Mouse (Mus musculus) ES-E14 (cell line): ENCODE measurements around the gene Tgfbi. TPM values are rescaled to one million over a fixed set of nuclear protein-coding genes. Genes with fewer than 3 reads are reported as not detected.
A peak's percentile ranks its signal among the peaks of the same experiment; 100 is the strongest.

ENCODE experiments used
- DNase-seq: peaks from one replicate; pipeline ENCODE4 v3.0.0-alpha.2; 2013; ENCODE audit warnings: low read depth, low spot score
- H3K27ac ChIP-seq: 2 replicates; pipeline ENCODE4 v1.5.1; 2012; ENCODE audit warnings: low read depth, mild to moderate bottlenecking, low read length, moderate library complexity, mixed read lengths; ENCODE audit not compliant: poor library complexity, insufficient read depth, severe bottlenecking
- H3K36me3 ChIP-seq: 2 replicates; pipeline ENCODE4 v1.6.1; 2012; ENCODE audit warnings: mild to moderate bottlenecking, low read length, moderate library complexity, mixed read lengths; ENCODE audit not compliant: control insufficient read depth, poor library complexity, insufficient read depth, severe bottlenecking
- H3K4me1 ChIP-seq, 2 experiments: fragments of 150-350 bp in 1 of 2; sonication (generic) in 1 of 2; 2 replicates each; pipeline ENCODE4 v1.6.1; 2012; ENCODE audit warnings: low read length in 2 of 2, mild to moderate bottlenecking in 1 of 2, mixed read lengths in 1 of 2; ENCODE audit not compliant: control insufficient read depth in 2 of 2, insufficient read depth in 2 of 2, poor library complexity in 1 of 2
- H3K4me3 ChIP-seq, 2 experiments: fragments of 150-350 bp in 1 of 2; sonication (generic) in 1 of 2; 2 replicates each; pipeline ENCODE4 v1.5.1; 2012; ENCODE audit warnings: low read length in 2 of 2, low read depth in 1 of 2, mild to moderate bottlenecking in 1 of 2, mixed read lengths in 1 of 2; ENCODE audit not compliant: insufficient read depth in 1 of 2, poor library complexity in 1 of 2, severe bottlenecking in 1 of 2
- H3K9ac ChIP-seq: 2 replicates; pipeline ENCODE4 v1.6.1; 2012; ENCODE audit warnings: low read depth, mild to moderate bottlenecking, low read length, mixed read lengths; ENCODE audit not compliant: poor library complexity, insufficient read depth, severe bottlenecking
- H3K9me3 ChIP-seq: fragments of 150-350 bp; sonication (generic); 2 replicates; pipeline ENCODE4 v1.6.1; 2012; ENCODE audit warnings: low read depth, mild to moderate bottlenecking, low read length; ENCODE audit not compliant: control insufficient read depth, insufficient read depth
- CHD2 ChIP-seq: IDR thresholded peaks from 2 replicates; pipeline ENCODE4 v1.6.1; 2014; ENCODE audit warnings: mild to moderate bottlenecking, low read depth, low read length, inconsistent platforms
- HCFC1 ChIP-seq: IDR thresholded peaks from 2 replicates; pipeline ENCODE4 v1.6.1; 2012; ENCODE audit warnings: low read length, inconsistent platforms, borderline replicate concordance; ENCODE audit not compliant: insufficient read depth
- MAFK ChIP-seq: IDR thresholded peaks from 2 replicates; pipeline ENCODE4 v1.6.1; 2014; ENCODE audit warnings: mild to moderate bottlenecking, low read depth, low read length, inconsistent platforms; ENCODE audit not compliant: insufficient read depth
- ZC3H11A ChIP-seq: IDR thresholded peaks from 2 replicates; pipeline ENCODE4 v1.6.1; 2012; ENCODE audit warnings: low read depth, mild to moderate bottlenecking, inconsistent platforms, low read length, borderline replicate concordance
- ZNF384 ChIP-seq: IDR thresholded peaks from 2 replicates; pipeline ENCODE4 v1.6.1; 2012; ENCODE audit warnings: low read depth, low read length, inconsistent platforms
- in situ Hi-C, 2 experiments: fragments of 600-800 bp; cut with MboI; formaldehyde crosslinking; loops; one replicate each; pipeline ENCODE4 v1.15.1; 2025; ENCODE audit warnings: low sequenced_read_pairs in 2 of 2, inconsistent platforms in 1 of 2; ENCODE audit not compliant: unreplicated experiment in 2 of 2
- total RNA-seq: library from RNA; depleted of rRNA; stranded (reverse); fragments of 300-350 nt; gene quantifications from 2 replicates; pipeline ENCODE4 v1.2.3, GENCODE M21; 2012; rRNA removed

Tgfbi gene
- 16.6 and 37.4 TPM in 2 replicates for total RNA-seq

GRCm38 (mm10) chr13:56609103-56609856 lies at the start of gene Tgfbi:
Tgfbi (plus strand) TSS chr13:56609523.
- in situ Hi-C loops = no loop called here
- Histone ChIP-seq H3K27ac (no peak within 1 kb of the TSS), H3K36me3 (no peaks in the 10 kb centered on the region), H3K9me3 (no peaks in the 10 kb centered on the region), H3K9ac (peak within 1 kb of the TSS; percentile 32; the same call in 1 of the 2 replicates), H3K4me3 (peak within 1 kb of the TSS; percentile 49 to 70), H3K4me1 (peaks cover 13% of the 10 kb centered on the region in 2 experiments)
- TF ChIP-seq MAFK = no peak
- no peak for TF ChIP-seq ZNF384
- no peak for DNase-seq

DNA sequence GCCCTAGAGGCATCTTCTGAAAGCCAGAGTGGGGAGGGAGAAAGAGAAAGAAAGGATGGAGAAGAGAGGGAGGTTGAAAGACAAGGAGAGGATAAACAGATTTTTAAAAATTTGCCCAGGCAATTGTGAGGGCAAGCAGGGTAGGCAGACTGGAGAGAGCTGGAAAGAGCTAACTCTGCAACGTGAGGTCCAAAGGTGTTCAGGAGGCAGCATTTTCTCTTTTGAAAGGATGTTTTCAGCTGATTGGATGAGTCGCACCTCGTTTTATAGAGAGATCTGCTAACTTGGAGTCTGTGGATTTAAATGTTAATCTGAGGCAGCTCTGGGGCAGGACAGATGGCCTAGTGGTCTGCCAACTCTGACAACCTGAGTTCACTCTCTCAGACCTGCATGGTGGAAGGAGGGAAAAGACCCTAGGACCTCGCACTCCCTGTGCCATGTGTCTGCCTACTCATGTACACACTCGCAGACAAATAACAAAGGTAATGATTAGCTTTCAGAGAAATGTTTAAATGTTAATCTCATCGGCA lies 49.4 kb upstream of the Tgfbi start:
- H3K4me1 ChIP-seq = no peaks in the 10 kb centered on the region
- H3K36me3 ChIP-seq = no peaks in the 10 kb centered on the region
- H3K4me3 ChIP-seq = no peak overlapping the region
- TF ChIP-seq HCFC1 (no peak), CHD2 (no peak), ZC3H11A (no peak), ZNF384 (no peak), MAFK (no peak)
- no peak overlapping the region for H3K9ac ChIP-seq
- no peak overlapping the region for H3K27ac ChIP-seq
- in situ Hi-C loops = no loop called here
- DNase-seq = no peak
- no peaks in the 10 kb centered on the region for H3K9me3 ChIP-seq

GRCm38 (mm10) chr13:56561129-56561528 lies 48.2 kb upstream of the Tgfbi start:
- Histone ChIP-seq H3K9ac (no peak overlapping the region), H3K4me1 (no peaks in the 10 kb centered on the region), H3K36me3 (no peaks in the 10 kb centered on the region), H3K4me3 (no peak overlapping the region), H3K27ac (no peak overlapping the region), H3K9me3 (no peaks in the 10 kb centered on the region)
- in situ Hi-C loops = no loop called here
- no peak for TF ChIP-seq ZC3H11A
- TF ChIP-seq CHD2 = no peak
- TF ChIP-seq MAFK = no peak
- TF ChIP-seq HCFC1 = no peak
- no peak for DNase-seq

DNA sequence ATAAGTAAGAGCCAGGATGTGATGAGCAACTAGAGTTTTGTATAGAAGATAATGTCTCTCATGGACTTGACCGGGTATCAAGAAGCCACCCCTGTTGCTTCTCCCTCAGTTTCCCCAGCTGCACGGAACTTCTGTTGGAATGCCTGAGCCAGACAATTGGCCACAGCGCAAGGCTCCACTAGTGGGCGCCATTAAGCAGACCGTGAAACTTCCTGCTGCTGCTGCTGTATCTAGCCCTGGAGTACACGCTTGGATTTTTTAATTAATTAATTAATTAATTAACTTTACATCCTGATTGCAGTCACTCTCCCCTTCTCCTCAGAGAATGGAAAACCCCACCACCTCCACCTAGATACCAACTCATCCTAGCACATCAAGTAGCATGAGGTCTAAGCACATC lies 46.2 kb upstream of the Tgfbi start:
- no peak for DNase-seq
- Histone ChIP-seq H3K9me3 (no peaks in the 10 kb centered on the region), H3K9ac (no peak overlapping the region), H3K36me3 (no peaks in the 10 kb centered on the region), H3K27ac (no peak overlapping the region), H3K4me1 (no peaks in the 10 kb centered on the region), H3K4me3 (no peak overlapping the region)
- TF ChIP-seq HCFC1 (no peak), ZNF384 (no peak), CHD2 (no peak)
- in situ Hi-C loops = no loop called here

- H3K9ac ChIP-seq = no peak overlapping the region
- H3K4me1 ChIP-seq = no peaks in the 10 kb centered on the region
- H3K27ac ChIP-seq = no peak overlapping the region
- in situ Hi-C loops = no loop called here
- H3K9me3 ChIP-seq = no peaks in the 10 kb centered on the region
- TF ChIP-seq CHD2 = no peak
- no peak for DNase-seq
- H3K36me3 ChIP-seq = no peaks in the 10 kb centered on the region
- H3K4me3 ChIP-seq = no peak overlapping the region
Observed at GRCm38 (mm10) chr13:56566336-56566735, 43.0 kb upstream of the Tgfbi start.
